Mouse (Mus musculus) cerebellum, adult 2 months (tissue): ENCODE data around the gene Rbms3.

ENCODE experiments used
- CTCF ChIP-seq: fragments of 200-500 bp; IDR thresholded peaks from 2 replicates; pipeline ENCODE4 v1.5.1; 2011; ENCODE audit warnings: low read depth, mild to moderate bottlenecking, control low read depth, low read length, moderate library complexity, borderline replicate concordance; ENCODE audit not compliant: insufficient read depth
- POLR2A ChIP-seq: fragments of 200-500 bp; IDR thresholded peaks from 2 replicates; pipeline ENCODE4 v1.6.1; 2011; ENCODE audit warnings: low read length, control low read depth, borderline replicate concordance; ENCODE audit not compliant: insufficient read depth

DNA sequence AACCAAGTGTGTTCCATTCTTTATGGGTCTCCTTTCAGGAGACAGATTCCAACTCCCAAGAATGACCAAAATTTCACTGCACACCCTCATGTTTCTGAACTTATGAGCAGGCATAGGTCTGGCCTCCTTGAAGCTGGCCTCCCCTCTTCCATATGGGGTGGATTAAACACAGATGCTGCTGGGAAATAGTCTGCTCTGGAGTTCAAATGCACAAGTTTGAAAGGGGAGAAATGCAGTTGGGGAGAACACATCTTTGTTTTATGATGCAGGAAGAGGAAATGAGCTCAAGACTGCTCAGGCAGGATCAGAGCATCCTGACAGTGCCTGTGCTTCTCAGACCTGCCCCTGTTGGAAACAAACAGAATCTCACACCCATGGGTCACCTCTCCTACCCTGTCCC lies 75.4 kb downstream of the Rbms3 start:
- TF ChIP-seq CTCF (no peak), POLR2A (no peak)
